Mouse (Mus musculus): ENCODE measurements around the gene Dgcr6. TPM values are rescaled to one million over a fixed set of nuclear protein-coding genes. Genes with fewer than 3 reads are reported as not detected.

Dgcr6 gene
- polyA plus RNA-seq, 1 experiment, result 45.2 TPM

DNA sequence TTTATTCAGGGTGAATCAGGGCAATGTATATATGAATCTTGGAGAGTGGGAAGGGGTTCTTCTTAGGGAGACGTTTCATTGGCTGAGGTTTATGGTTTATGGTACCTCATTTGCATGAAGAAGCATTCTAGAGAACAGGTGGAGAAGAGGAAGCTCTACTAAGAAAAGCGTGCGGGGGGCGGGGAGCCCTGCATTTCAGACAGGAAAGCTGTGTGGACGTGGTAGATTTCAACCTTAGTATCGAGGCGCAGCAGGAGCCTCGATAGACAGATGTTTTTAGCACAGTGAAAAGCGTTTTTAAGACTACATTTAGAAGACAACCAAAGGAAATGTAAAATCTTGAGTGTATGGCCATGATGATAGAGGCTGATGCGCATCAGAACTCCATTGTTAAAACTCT is 6.6 kb downstream of the Dgcr6 start:
- no peak for TF ChIP-seq GATA1 (IDR thresholded peaks at IDR 0.05; ENCODE audit: low read length)

DNA sequence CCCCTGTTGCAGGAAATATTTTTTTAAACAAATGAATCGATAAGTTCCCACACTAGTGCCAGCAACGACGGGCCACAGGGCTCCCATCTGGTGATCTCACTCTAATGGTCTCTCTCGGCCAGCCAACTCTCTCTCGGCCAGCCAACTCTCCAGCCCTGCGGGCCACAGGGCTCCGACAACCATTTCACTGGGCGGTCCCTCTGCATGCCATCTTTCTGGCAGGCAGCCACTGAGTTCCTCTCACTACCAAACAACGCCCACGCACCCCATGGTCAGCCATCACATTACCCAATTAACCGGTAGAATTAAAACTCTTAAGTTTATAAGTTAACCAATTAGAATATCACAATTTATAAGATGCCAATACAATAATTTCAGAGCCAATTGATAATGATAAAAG is 8.5 kb downstream of the Dgcr6 start:
- no peak for TF ChIP-seq GATA1 (IDR thresholded peaks at IDR 0.05; ENCODE audit: low read length)

DNA sequence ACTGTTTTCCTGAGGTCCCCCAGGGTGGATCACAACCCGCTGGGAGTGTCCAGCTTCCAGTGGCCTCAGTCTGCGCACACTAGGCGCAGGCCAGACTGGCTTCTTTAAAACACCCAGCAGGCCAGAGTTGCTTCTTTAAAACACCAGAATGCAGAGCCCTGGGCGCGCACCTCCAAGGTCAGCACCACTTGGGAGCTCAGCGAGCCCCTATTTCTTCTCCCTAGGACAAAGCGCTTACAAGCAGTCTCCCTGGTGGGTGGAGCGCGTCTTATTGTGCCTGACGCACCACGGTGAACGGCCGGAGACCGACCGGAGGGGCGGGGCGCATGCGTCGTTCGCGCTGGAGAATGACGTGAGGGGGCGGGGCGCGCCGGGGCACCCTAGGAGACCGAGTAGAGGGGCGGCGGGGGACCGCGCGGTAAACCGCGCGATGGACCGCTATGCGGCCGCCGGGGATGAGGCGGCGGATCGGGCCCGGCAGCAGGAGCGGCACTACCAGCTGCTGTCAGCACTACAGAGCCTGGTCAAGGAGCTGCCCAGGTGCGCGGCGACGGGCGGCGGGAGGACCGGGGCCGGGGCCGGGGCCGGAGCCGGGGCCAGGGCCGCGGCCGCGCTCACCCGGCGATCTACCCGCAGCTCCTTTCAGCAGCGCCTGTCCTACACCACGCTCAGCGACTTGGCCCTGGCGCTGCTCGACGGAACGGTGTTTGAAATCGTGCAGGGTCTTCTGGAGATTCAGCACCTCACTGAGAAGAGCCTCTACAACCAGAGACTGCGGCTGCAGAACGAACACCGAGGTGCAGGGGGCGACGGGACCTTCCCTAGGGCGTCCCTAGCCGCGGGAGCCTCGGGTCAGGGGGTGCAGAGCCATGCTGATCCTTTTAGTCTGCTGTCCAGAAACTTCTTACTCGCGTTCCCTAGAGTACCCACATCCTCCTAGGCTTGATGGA is 13.7 kb downstream of the Dgcr6 start:
- no peak for TF ChIP-seq GATA1 (IDR thresholded peaks at IDR 0.05; ENCODE audit: low read length)

GRCm38 (mm10) chr16:18068653-18069376 is 16.2 kb downstream of the Dgcr6 start:
- TF ChIP-seq GATA1 (IDR thresholded peaks at IDR 0.05; ENCODE audit: low read length), result no peak

DNA sequence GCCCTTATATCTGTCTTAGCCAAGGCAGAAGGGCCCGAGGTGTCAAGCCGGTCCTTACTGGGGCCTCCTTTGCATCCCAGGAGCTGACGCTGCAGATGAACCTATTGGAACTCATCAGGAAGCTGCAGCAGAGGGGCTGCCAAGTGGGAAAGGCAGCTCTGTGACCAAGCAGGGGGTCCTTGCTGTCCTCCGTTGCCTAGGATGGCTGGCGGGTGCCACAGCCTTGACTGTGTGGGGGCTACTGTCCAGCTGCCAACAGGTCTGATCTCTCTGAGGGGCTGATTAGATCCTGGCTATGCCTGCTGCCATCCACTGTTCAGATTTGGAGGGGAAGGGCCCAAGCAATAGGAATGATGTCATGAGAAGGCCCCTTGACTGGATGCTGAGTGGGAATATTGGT is 18.1 kb downstream of the Dgcr6 start:
- TF ChIP-seq GATA1 (IDR thresholded peaks at IDR 0.05; ENCODE audit: low read length), result no peak

- no peak for TF ChIP-seq GATA1 (IDR thresholded peaks at IDR 0.05; ENCODE audit: low read length)
These were observed 19.4 kb downstream of the Dgcr6 start for GRCm38 (mm10) chr16:18072089-18072488.

DNA sequence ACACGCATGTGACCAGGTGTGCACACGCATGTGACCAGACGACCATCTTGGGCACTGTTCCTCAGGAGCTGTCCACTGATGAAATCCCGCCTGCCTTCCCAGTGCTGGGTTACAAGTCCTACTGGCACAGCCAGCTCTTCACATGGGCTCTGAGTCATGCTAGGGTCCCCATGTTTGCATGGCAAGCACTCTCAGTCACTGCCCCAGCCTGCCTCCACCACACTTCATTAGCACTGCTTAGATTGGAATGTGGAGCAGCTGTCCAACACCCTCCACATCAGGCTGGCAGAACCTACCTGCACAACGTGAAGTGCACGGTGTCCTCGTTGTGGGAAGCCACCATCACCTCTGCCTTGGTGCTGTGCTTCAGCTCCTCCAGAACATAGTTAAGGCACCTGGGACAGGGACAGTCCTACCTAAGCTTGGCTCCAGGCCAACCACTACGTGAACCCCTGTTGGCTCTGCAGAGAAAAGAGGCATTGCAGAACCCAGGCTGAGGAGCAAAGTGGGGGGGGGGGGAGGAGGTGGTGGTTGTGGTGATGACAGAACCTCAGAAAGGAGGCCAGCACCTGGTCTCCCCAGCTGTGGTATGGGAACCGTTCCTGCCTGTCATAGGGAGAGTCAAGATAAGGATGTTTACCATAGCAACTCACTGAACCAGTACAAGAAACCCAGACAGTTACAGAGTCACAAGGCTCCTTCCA is 20.8 kb downstream of the Dgcr6 start:
- no peak for TF ChIP-seq GATA1 (IDR thresholded peaks at IDR 0.05; ENCODE audit: low read length)

DNA sequence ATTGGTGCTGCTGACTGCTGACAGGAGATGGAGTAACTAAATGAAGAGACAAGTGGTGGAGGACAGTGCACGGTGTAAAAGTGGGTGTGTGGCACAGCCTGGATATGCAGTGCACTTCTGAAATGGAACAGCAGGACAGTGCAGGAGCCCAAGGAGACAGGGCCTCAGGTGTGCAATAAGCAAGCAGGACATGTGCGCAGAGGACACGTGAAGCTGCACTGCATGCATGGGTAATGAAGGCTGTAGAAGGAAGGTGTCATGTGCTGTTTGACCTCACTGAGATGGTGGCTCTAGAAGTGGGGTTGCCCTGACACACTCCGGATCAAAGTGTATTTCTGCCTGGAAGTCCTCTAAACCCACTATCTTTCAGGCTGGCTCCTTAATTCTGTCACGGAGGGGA is 22.0 kb downstream of the Dgcr6 start:
- no peak for TF ChIP-seq GATA1 (IDR thresholded peaks at IDR 0.05; ENCODE audit: low read length)

GRCm38 (mm10) chr16:18075201-18075600 is 22.5 kb downstream of the Dgcr6 start:
- no peak for TF ChIP-seq GATA1 (IDR thresholded peaks at IDR 0.05; ENCODE audit: low read length)

DNA sequence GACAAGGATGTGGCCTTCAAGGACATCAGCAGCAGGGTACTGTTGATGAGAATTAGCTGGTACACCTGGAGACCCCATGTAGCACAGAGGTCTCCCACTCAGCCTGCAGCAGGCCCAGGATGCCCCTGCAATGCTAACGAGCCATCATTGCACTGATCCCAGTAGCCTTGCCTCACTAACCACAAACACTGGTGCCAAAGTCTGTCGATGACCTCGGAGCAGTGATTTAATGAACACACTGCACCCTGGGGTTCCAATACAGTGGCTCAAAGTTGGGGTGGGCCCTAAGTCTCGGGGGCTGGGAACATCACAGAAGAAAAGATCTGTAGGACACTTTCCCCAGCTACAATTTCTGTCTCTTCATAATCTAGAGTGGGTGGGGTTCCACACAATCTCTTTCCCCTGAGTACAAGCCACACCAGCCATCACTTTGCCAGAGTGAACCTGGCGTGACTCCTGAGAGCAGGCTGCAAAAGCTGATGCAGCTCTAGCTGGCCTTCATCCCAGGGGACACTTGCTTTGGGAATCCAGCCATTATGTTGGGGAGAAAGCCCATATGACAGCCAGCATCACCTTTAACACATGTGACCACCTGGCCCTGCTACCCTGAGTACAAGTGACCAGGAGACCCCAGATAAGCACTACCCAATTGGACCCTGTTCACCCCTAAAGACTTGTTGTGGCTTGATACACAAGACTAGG is 25.8 kb downstream of the Dgcr6 start:
- TF ChIP-seq GATA1 (IDR thresholded peaks at IDR 0.05; ENCODE audit: low read length), result no peak

- no peak for TF ChIP-seq GATA1 (IDR thresholded peaks at IDR 0.05; ENCODE audit: low read length)
These were observed 26.6 kb downstream of the Dgcr6 start for GRCm38 (mm10) chr16:18079300-18079699.

DNA sequence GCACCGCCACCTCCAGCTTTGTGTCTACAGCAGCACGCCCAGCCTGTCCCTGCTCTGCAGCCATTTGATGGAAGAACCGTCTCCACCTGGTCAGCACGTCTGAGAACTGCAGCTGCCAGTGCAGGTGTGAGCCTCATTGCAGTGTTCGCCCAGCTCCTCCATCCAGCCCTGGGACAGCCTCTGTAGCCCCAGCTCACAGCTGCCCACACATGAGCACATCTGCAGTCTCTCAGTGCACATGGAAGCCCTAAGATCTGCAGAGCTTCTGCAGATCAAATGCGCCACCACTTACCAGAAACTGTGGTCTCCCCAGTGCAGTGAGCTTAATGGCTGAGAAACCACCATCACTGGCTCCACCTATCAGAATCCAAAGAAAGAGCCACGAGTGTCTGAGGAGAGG is 27.5 kb downstream of the Dgcr6 start:
- TF ChIP-seq GATA1 (IDR thresholded peaks at IDR 0.05; ENCODE audit: low read length), result no peak

GRCm38 (mm10) chr16:18081149-18081827 is 28.6 kb downstream of the Dgcr6 start:
- no peak for TF ChIP-seq GATA1 (IDR thresholded peaks at IDR 0.05; ENCODE audit: low read length)

- no peak for TF ChIP-seq GATA1 (IDR thresholded peaks at IDR 0.05; ENCODE audit: low read length)
These were observed 29.6 kb downstream of the Dgcr6 start for GRCm38 (mm10) chr16:18082291-18082690.

Measured in G1E-ER4 (cell line).